Mouse (Mus musculus) hindbrain, embryonic 10.5 days (tissue): Measurements from ENCODE around the gene Snai3. TPM values are rescaled to one million over a fixed set of nuclear protein-coding genes. Genes with fewer than 3 reads are reported as not detected.

Experiments used
- DNase-seq: peaks from one replicate; pipeline ENCODE4 v3.0.0-alpha.2; 2017; ENCODE audit warnings: low spot score
- H3K27ac ChIP-seq: fragments of 300-500 bp; sonication (generic); 2 replicates; pipeline ENCODE4 v1.5.1; 2016; ENCODE audit warnings: mild to moderate bottlenecking, moderate library complexity
- H3K27me3 ChIP-seq: fragments of 300-500 bp; sonication (generic); 2 replicates; pipeline ENCODE4 v1.6.1; 2016; ENCODE audit warnings: mild to moderate bottlenecking; ENCODE audit not compliant: poor library complexity, insufficient read depth, severe bottlenecking
- H3K36me3 ChIP-seq: fragments of 300-500 bp; sonication (generic); 2 replicates; pipeline ENCODE4 v1.6.1; 2016; ENCODE audit warnings: mild to moderate bottlenecking, moderate library complexity
- H3K4me1 ChIP-seq: fragments of 300-500 bp; sonication (generic); replicated peaks from 2 replicates; pipeline ENCODE4 v1.6.1; 2016; ENCODE audit warnings: mild to moderate bottlenecking
- H3K4me3 ChIP-seq: fragments of 300-500 bp; sonication (generic); 2 replicates; pipeline ENCODE4 v1.5.1; 2016; ENCODE audit warnings: mild to moderate bottlenecking, moderate library complexity
- H3K9me3 ChIP-seq: fragments of 300-500 bp; sonication (generic); 2 replicates; pipeline ENCODE4 v1.6.1; 2016; ENCODE audit warnings: mild to moderate bottlenecking, moderate library complexity
- WGBS: fragments of 180-500 bp; shearing (Covaris S2); methylation state at CpG from one replicate; pipeline ENCODE4 v1.1.7; 2016; 5-methylcytosine and 5-hydroxymethylcytosine counted together
- polyA plus RNA-seq: library from polyadenylated mRNA; unstranded; fragments of >200 nt; fragmentation: Nextera tagmentation; extraction: Ambion mirVana; gene quantifications from 2 replicates; pipeline ENCODE4 v1.2.1, GENCODE M21; 2016

Gene Snai3
- polyA plus RNA-seq, 1 experiment from 2014 or later: not detected

DNA sequence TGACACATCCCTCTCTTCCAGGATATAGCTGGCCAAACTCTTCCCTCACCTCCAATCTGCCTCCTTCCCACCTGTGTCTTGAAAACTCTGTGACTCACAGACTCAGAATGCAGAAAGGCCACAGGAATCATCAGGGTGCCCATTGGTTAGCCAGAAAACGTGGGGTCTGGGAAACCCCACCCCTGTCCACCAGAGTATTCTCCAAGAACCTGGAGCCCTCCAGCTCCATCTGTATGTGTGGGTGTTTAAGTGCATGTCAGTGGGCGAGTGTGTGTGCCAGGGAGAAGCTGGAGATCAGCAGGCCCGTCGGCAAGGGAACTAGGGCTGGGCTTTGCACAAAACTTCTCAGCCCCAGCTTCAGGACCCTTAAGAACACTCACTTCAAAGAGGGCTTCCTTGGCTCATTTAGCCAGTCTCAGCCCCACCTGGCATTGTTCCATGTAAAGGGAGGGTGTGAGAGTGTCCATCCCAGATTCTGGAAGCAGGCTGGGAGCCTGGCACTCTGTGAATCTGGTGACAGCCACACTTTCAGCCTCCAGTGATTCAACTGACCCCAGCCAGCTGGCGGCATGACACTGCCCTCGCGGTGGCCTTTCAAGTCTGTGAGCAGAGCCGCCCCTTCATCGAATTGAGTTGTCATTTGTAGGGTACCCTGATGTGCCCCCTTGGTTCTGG lies 40.5 kb downstream of the Snai3 start:
- H3K27me3 ChIP-seq: no peaks in the 10 kb centered on the region
- H3K9me3 ChIP-seq: no peaks in the 10 kb centered on the region
- DNase-seq: no peak
- no peak overlapping the region for H3K4me3 ChIP-seq
- H3K36me3 ChIP-seq: peaks cover 46% of the 10 kb centered on the region
- no peaks in the 10 kb centered on the region for H3K4me1 ChIP-seq
- WGBS: 73% methylated on average over 9 of the region's 9 CpGs
- no peak overlapping the region for H3K27ac ChIP-seq

DNA sequence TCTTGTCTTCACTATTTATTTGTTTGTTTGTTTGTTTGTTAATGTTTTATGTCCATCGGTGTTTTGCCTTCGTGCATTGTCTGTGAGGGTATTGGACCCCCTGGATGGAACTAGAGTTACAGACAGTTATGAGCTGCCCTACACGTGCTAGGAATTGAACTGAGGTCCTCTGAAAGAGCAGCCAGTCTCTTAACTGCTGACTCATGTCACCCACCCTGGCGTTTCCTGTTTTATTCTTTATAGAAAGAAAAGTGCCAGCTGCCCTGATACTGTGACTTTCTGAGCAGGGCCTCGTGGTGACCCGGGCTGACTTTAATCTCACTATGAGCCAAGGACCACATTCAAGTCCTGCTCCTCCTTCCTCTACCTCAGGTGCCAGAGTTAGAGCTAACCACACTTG lies 45.0 kb downstream of the Snai3 start:
- Histone ChIP-seq H3K4me3 (no peak overlapping the region), H3K27ac (no peak overlapping the region), H3K9me3 (no peaks in the 10 kb centered on the region), H3K4me1 (no peaks in the 10 kb centered on the region), H3K36me3 (peaks cover 90% of the 10 kb centered on the region), H3K27me3 (no peaks in the 10 kb centered on the region)
- no peak for DNase-seq
- WGBS: 91% methylated on average over 6 of the region's 6 CpGs

- peaks cover 100% of the 10 kb centered on the region for H3K36me3 ChIP-seq
- H3K4me1 ChIP-seq: no peaks in the 10 kb centered on the region
- H3K27ac ChIP-seq: no peak overlapping the region
- H3K27me3 ChIP-seq: no peaks in the 10 kb centered on the region
- 91% methylated on average over 9 of the region's 9 CpGs for WGBS
- no peak overlapping the region for H3K4me3 ChIP-seq
- DNase-seq: no peak
- H3K9me3 ChIP-seq: no peaks in the 10 kb centered on the region
Observed at GRCm38 (mm10) chr8:122414311-122414710, 46.2 kb downstream of the Snai3 start.

GRCm38 (mm10) chr8:122407678-122408077 lies 52.9 kb downstream of the Snai3 start:
- no peak for DNase-seq
- Histone ChIP-seq H3K9me3 (no peaks in the 10 kb centered on the region), H3K27me3 (no peaks in the 10 kb centered on the region), H3K4me1 (no peaks in the 10 kb centered on the region), H3K27ac (no peak overlapping the region), H3K36me3 (peaks cover 99% of the 10 kb centered on the region), H3K4me3 (no peak overlapping the region)
- 95% methylated on average over 7 of the region's 7 CpGs for WGBS

- no peak overlapping the region for H3K27ac ChIP-seq
- 93% methylated on average over 9 of the region's 9 CpGs for whole genome bisulfite sequencing
- DNase-seq: no peak
- no peaks in the 10 kb centered on the region for H3K4me1 ChIP-seq
- no peaks in the 10 kb centered on the region for H3K27me3 ChIP-seq
- H3K36me3 ChIP-seq: peaks cover 99% of the 10 kb centered on the region
- no peak overlapping the region for H3K4me3 ChIP-seq
- no peaks in the 10 kb centered on the region for H3K9me3 ChIP-seq
Observed at GRCm38 (mm10) chr8:122405146-122405805, 55.3 kb downstream of the Snai3 start.

Other genes starting within 250 kb of the Snai3 start
- gene Zfpm1, start 178.6 kb downstream of the Snai3 start, polyA plus RNA-seq: 1.6 and 2.4 TPM in 2 replicates
- not detected in 2 replicates for gene Trhr2, start 100.0 kb downstream of the Snai3 start, polyA plus RNA-seq
- 67.6 and 75.0 TPM in 2 replicates for gene Zc3h18, start 84.1 kb downstream of the Snai3 start, polyA plus RNA-seq
- gene Il17c, start 38.7 kb downstream of the Snai3 start, polyA plus RNA-seq: not detected in 2 replicates
- 75.4 and 76.6 TPM in 2 replicates for gene Cyba, start 27.8 kb downstream of the Snai3 start, polyA plus RNA-seq
- 61.8 and 65.1 TPM in 2 replicates for gene Mvd, start 17.3 kb downstream of the Snai3 start, polyA plus RNA-seq
- 31.8 and 33.6 TPM in 2 replicates for gene Rnf166, start 15.3 kb upstream of the Snai3 start, polyA plus RNA-seq
- 74.1 and 74.7 TPM in 2 replicates for gene Ctu2, start 15.4 kb upstream of the Snai3 start, polyA plus RNA-seq
- gene Piezo1, start 90.6 kb upstream of the Snai3 start, polyA plus RNA-seq: 6.5 and 9.2 TPM in 2 replicates
- 56.0 and 64.3 TPM in 2 replicates for gene Cdt1, start 107.3 kb upstream of the Snai3 start, polyA plus RNA-seq
- 237 and 268 TPM in 2 replicates for gene Aprt, start 116.2 kb upstream of the Snai3 start, polyA plus RNA-seq
- 7.1 and 7.2 TPM in 2 replicates for gene Galns, start 150.7 kb upstream of the Snai3 start, polyA plus RNA-seq
- gene Trappc2l, start 150.9 kb upstream of the Snai3 start, polyA plus RNA-seq: 53.3 and 68.5 TPM in 2 replicates
- gene Pabpn1l, start 162.0 kb upstream of the Snai3 start, polyA plus RNA-seq: not detected in 2 replicates
- gene Cbfa2t3, start 238.4 kb upstream of the Snai3 start, polyA plus RNA-seq: 2.2 and 5.4 TPM in 2 replicates